Mouse (Mus musculus) adrenal gland, postnatal 36 days (tissue): ENCODE results near the gene Nr5a1. TPM values are rescaled to one million over a fixed set of nuclear protein-coding genes. Genes with fewer than 3 reads are reported as not detected.

Source experiments
- DNase-seq, 2 experiments: peaks; one replicate each; pipeline ENCODE4 v3.0.0; 2021; ENCODE audit warnings: mixed read lengths in 1 of 2
- total RNA-seq, 2 experiments: library from RNA; stranded (reverse); gene quantifications; 2 replicates each; pipeline ENCODE4 v1.2.3; 2021

Gene Nr5a1
- total RNA-seq, 2 experiments from 2014 or later = 529 to 721 TPM

- peak; percentile 52 to 56 for DNase-seq
Observed at GRCm38 (mm10) chr2:38652565-38653292, 61.6 kb downstream of the Nr5a1 start.

- no peak for DNase-seq
Observed at GRCm38 (mm10) chr2:38652098-38652497, 62.2 kb downstream of the Nr5a1 start.

GRCm38 (mm10) chr2:38650340-38650739, 64.0 kb downstream of the Nr5a1 start:
- DNase-seq = no peak

- no peak for DNase-seq
Observed at GRCm38 (mm10) chr2:38647661-38648060, 66.7 kb downstream of the Nr5a1 start.

GRCm38 (mm10) chr2:38647201-38647606, 67.1 kb downstream of the Nr5a1 start:
- no peak for DNase-seq

GRCm38 (mm10) chr2:38645936-38646335, 68.4 kb downstream of the Nr5a1 start:
- DNase-seq = peak; percentile 87

GRCm38 (mm10) chr2:38643625-38644427, 70.5 kb downstream of the Nr5a1 start, which contains the start of gene Psmb7:
TSS of gene Psmb7 (minus strand) at chr2:38644087.
- peak; percentile 91 to 93 for DNase-seq

Other genes with a start within 250 kb of the Nr5a1 start
- gene Nek6, start 202.9 kb downstream of the Nr5a1 start, total RNA-seq = 10 to 100 TPM in 1 of 2 experiments, 1 to 10 TPM in 1; 9.2 to 22.3 TPM
- gene Psmb7, start 70.5 kb downstream of the Nr5a1 start, total RNA-seq = 100 to 1,000 TPM; 294 to 327 TPM
- gene Nr6a1, start 213.1 kb upstream of the Nr5a1 start, total RNA-seq = 1 to 10 TPM; 7.1 to 8.2 TPM
- 10 to 100 TPM in 1 of 2 experiments, 1 to 10 TPM in 1; 9.1 to 13.0 TPM for gene Olfml2a, start 217.4 kb upstream of the Nr5a1 start, total RNA-seq